In the genomic region with DNA sequence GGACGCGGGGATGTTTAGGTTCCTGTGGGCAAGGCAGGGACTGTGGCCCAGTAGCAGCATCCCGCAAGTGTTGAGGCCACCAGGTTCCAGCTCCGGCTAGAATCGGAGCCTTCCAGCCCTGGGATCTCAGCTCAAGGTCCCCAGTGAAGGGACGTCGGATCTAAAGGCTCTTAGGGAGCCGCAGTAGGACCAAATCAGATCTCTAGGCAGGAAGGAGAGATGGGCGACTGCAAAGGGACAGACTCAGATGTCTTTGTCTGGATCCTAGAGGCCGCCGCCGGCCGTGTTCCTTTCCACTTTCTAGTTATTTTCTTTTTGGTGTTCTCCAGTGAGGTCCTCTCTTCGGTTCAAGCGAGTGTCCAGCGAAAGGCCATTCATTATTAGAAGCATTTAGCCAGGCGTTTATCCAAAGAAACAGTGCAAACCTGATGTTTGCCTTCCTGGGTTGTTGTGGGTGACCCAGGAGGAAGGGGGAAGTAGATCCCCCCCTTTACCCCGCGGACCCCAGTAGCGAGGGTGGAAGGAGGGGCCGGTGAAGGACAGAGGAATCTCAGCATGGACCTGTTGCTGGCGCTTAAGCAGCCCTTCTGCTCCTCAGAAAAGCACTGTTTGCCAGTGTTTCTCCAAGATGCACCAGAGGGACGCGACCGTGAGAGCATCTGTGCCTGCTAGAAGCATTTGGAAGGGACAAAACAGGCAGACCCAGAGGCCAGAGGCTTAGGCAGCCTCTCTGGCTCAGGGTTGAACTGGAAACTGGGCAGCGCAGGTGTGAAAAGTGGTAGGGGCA, we compare ENCODE assay signal across 8 mouse cellular contexts. TPM values are rescaled to one million over a fixed set of nuclear protein-coding genes. Genes with fewer than 3 reads are reported as not detected.
DNase-seq lines count a peak whose midpoint lies in the region; ATAC-seq lines count a peak whose summit lies in the region.

No protein-coding gene starts in this region.

- H3K4me1 ChIP-seq in forebrain, embryonic 16.5 days (replicated peaks; ENCODE audit: control insufficient read depth, insufficient read depth, low read length) = peaks cover 22% of the 10 kb centered on the region; the same call in 1 of the 2 replicates
- peaks cover 30% of the 10 kb centered on the region for H3K4me1 ChIP-seq in limb, embryonic 15.5 days
- H3K4me1 ChIP-seq in stomach, embryonic 15.5 days = peaks cover 24% of the 10 kb centered on the region

- H3K9ac ChIP-seq in forebrain, embryonic 16.5 days (replicated peaks; ENCODE audit: low read depth, low read length) = peak overlapping the region; percentile 4
- no peak overlapping the region for H3K9ac ChIP-seq in limb, embryonic 15.5 days
- H3K9ac ChIP-seq in stomach, embryonic 15.5 days = no peak overlapping the region; the same call in 1 of the 2 replicates

- peak; percentile 5; the same call in 1 of the 2 replicates for ATAC-seq in forebrain, embryonic 16.5 days
- ATAC-seq in limb, embryonic 15.5 days (ENCODE audit: insufficient number of reproducible peaks, low FRiP score, low TSS enrichment, low read depth) = 0 out of 2 replicates have a peak, but pooled peaks have one; percentile 2
- no peak for ATAC-seq in stomach, embryonic 15.5 days (ENCODE audit: insufficient read depth, low FRiP score, low read depth)

- H3K27ac ChIP-seq in forebrain, embryonic 16.5 days (ENCODE audit: low read length) = peak overlapping the region; percentile 48
- H3K27ac ChIP-seq in limb, embryonic 15.5 days = no peak overlapping the region
- peak overlapping the region; percentile 68 for H3K27ac ChIP-seq in stomach, embryonic 15.5 days

- peaks cover 74% of the 10 kb centered on the region for H3K27me3 ChIP-seq in forebrain, embryonic 16.5 days (replicated peaks; ENCODE audit: control insufficient read depth, insufficient read depth, low read length)
- peaks cover 92% of the 10 kb centered on the region for H3K27me3 ChIP-seq in limb, embryonic 15.5 days
- peaks cover 28% of the 10 kb centered on the region; the same call in 1 of the 2 replicates for H3K27me3 ChIP-seq in stomach, embryonic 15.5 days (replicated peaks)

- WGBS in forebrain, embryonic 16.5 days = 4% methylated on average over 26 of the region's 26 CpGs
- 8% methylated on average over 26 of the region's 26 CpGs for WGBS in limb, embryonic 15.5 days
- 12% methylated on average over 26 of the region's 26 CpGs for WGBS in stomach, embryonic 15.5 days

- peak overlapping the region; percentile 33 for H3K4me3 ChIP-seq in forebrain, embryonic 16.5 days (replicated peaks; ENCODE audit: low read length)
- peak overlapping the region; percentile 41 for H3K4me3 ChIP-seq in limb, embryonic 15.5 days
- H3K4me3 ChIP-seq in stomach, embryonic 15.5 days (replicated peaks) = peak overlapping the region; percentile 52

- peak; percentile 9 for DNase-seq in right cerebral cortex, postnatal 25 days
- DNase-seq in right cerebral cortex, postnatal 4 days = no peak
- no peak for DNase-seq in thymus, postnatal 0 days (ENCODE audit: low spot score)
- DNase-seq in spleen, adult 12 weeks (ENCODE audit: low spot score) = no peak
- DNase-seq in T-cell, adult 2 months (ENCODE audit: low spot score) = no peak

- H3K36me3 ChIP-seq in forebrain, embryonic 16.5 days (ENCODE audit: control insufficient read depth, insufficient read depth) = no peaks in the 10 kb centered on the region
- H3K36me3 ChIP-seq in limb, embryonic 15.5 days = no peaks in the 10 kb centered on the region
- H3K36me3 ChIP-seq in stomach, embryonic 15.5 days = no peaks in the 10 kb centered on the region

- no peaks in the 10 kb centered on the region for H3K9me3 ChIP-seq in forebrain, embryonic 16.5 days (ENCODE audit: control insufficient read depth, low read length)
- H3K9me3 ChIP-seq in limb, embryonic 15.5 days = no peaks in the 10 kb centered on the region
- H3K9me3 ChIP-seq in stomach, embryonic 15.5 days = no peaks in the 10 kb centered on the region

- peak overlapping the region; percentile 32 for H3K4me2 ChIP-seq in forebrain, embryonic 16.5 days (ENCODE audit: low read length)
- peak overlapping the region; percentile 79 for H3K4me2 ChIP-seq in limb, embryonic 15.5 days
- peak overlapping the region; percentile 79 for H3K4me2 ChIP-seq in stomach, embryonic 15.5 days

RNA-seq across cellular contexts. Expression of a gene that starts 34.3 kb away (rescaled TPM):
- polyA plus RNA-seq in forebrain, embryonic 16.5 days (2015; fragmentation: Nextera tagmentation; extraction: Ambion mirVana) = 88.4 and 90.6 TPM in 2 replicates
- 28.0 and 34.7 TPM in 2 replicates for polyA plus RNA-seq in limb, embryonic 15.5 days (2015; fragmentation: Nextera tagmentation; extraction: Ambion mirVana)
- polyA plus RNA-seq in stomach, embryonic 15.5 days (2015; fragmentation: Nextera tagmentation; extraction: Ambion mirVana) = 66.9 and 72.6 TPM in 2 replicates
- polyA plus RNA-seq in thymus, postnatal 0 days (2015; fragmentation: Nextera tagmentation; extraction: Ambion mirVana) = 4.3 and 5.3 TPM in 2 replicates
